Mouse (Mus musculus): ENCODE data around the gene Mxd3. TPM values are rescaled to one million over a fixed set of nuclear protein-coding genes. Genes with fewer than 3 reads are reported as not detected.

Gene Mxd3
- total RNA-seq (2021): 1 to 10 TPM; 1.4 to 2.5 TPM

- peak; percentile 82 to 86 for DNase-seq (ENCODE audit: low spot score in 2 of 2)
- intact Hi-C loops (cut with DNase I): no loop called here
These were observed at the start of gene Mxd3 for GRCm38 (mm10) chr13:55329683-55330566. Gene Mxd3, minus strand, starts transcription at chr13:55329823.

GRCm38 (mm10) chr13:55378907-55379580 lies 49.4 kb upstream of the Mxd3 start:
- intact Hi-C loops (cut with DNase I): no loop called here

GRCm38 (mm10) chr13:55375877-55376276 lies 46.3 kb upstream of the Mxd3 start:
- no peak for DNase-seq (ENCODE audit: low spot score in 2 of 2)
- intact Hi-C loops (cut with DNase I): no loop called here

More at GRCm38 (mm10) chr13:55378907-55379580, 49.4 kb upstream of the Mxd3 start:
- DNase-seq (ENCODE audit: low spot score in 2 of 2): no peak

DNA sequence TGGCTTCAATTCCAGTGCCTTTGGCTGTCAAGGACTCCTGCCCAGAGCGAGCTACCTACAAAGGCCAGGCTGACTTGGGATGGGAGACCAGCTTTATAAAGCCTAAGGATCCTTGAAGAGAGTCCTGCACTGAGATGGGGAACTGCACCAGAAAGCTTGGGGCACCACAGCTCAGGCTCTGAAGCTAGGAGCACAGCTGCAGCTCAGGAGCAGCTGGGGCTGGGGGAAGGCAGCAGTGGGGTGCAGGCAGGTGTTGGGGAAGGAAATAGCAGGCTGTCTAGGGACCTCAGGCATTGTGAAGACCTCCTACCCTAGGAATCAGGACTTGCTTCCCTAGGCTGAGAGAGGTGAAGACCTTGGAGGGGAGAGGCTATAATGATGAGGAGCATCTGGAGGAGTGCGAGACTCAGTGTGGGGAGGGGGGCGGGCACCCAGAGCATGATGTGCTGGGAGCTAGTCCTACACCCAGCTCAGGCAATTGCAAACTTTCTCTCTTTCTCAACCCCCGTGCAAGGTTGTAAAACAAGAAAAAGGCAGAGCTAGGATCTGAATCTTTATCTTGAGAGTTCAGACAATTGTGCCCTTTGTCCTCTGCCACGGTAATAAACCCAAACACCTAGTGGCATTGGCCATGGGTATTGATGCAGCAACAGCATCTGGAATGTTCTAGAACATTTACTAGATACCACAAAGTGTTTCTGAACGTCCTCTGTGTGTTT lies 44.7 kb upstream of the Mxd3 start:
- DNase-seq (ENCODE audit: low spot score in 2 of 2): no peak
- intact Hi-C loops (cut with DNase I): no loop called here

GRCm38 (mm10) chr13:55371740-55372139 lies 42.1 kb upstream of the Mxd3 start:
- intact Hi-C loops (cut with DNase I): no loop called here
- DNase-seq (ENCODE audit: low spot score in 2 of 2): no peak

GRCm38 (mm10) chr13:55371007-55371681 lies 41.5 kb upstream of the Mxd3 start:
- intact Hi-C loops (cut with DNase I): no loop called here
- DNase-seq (ENCODE audit: low spot score in 2 of 2): no peak

GRCm38 (mm10) chr13:55370234-55370633 lies 40.6 kb upstream of the Mxd3 start:
- intact Hi-C loops (cut with DNase I): no loop called here
- no peak for DNase-seq (ENCODE audit: low spot score in 2 of 2)

DNA sequence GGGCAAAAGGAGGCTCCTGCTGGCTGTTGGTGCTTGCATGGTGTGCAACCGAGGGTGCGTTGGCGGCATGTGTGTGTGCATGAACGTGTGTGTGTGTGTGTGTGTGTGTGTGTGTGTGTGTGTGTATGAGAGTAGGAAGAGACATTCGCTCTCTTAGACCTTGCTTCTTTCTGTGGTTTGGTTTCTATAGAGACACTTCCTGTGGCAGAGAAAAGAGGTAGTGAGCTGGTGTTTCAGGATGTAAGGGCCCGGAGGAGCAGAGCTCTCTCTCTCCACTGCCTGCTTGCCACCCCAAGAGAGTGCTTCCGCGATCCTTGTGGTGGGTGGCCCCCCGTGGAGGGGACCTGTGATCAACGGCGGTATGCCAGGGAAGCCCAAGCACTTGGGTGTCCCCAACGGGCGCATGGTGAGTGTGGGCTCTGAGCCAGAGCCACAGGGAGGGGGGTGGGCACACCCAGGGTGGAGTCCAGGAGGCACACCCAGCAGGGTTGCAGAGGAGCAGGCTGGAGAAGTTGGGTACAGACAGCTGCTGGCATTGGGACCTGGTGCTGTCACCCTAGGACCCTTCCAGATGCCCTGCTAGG lies 40.0 kb upstream of the Mxd3 start, which contains the start of gene Rgs14:
TSS of gene Rgs14 (plus strand) at position 202 of the 584 bp plus-strand sequence.
- intact Hi-C loops (cut with DNase I): no loop called here
- peak; percentile 48 to 49 for DNase-seq (ENCODE audit: low spot score in 2 of 2)

GRCm38 (mm10) chr13:55368401-55368800 lies 38.8 kb upstream of the Mxd3 start:
- no peak for DNase-seq (ENCODE audit: low spot score in 2 of 2)
- intact Hi-C loops (cut with DNase I): no loop called here

- intact Hi-C loops (cut with DNase I): no loop called here
- peak; percentile 97 to 98 for DNase-seq (ENCODE audit: low spot score in 2 of 2)
These were observed 32.9 kb upstream of the Mxd3 start, which contains the start of gene Lman2 for GRCm38 (mm10) chr13:55362453-55363060. Gene Lman2, minus strand, starts transcription at chr13:55362783.

DNA sequence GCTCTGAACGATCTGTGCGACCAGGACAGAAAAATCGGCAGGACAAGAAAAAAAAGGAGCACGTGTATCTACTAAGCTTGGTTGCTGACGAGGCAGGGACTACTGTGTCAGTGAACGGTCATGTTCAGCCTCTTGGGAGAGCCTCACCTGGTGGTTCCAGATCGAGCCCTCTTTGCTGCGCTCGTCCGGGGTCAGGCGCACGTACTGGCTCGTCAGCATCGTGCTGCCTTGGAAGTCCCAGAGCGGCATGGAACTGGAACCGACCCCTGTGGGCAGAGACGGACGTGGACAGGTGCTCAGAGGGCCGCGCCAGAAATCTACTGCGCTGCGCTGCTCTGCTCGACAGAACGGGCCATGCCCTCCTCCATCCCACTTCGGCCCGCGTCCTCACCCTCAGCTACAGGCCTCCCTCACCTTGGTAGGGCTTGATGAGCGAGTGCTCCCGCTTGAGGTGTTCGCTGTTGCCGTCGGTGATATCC lies 32.4 kb upstream of the Mxd3 start:
- intact Hi-C loops (cut with DNase I): no loop called here
- no peak for DNase-seq (ENCODE audit: low spot score in 2 of 2)

DNA sequence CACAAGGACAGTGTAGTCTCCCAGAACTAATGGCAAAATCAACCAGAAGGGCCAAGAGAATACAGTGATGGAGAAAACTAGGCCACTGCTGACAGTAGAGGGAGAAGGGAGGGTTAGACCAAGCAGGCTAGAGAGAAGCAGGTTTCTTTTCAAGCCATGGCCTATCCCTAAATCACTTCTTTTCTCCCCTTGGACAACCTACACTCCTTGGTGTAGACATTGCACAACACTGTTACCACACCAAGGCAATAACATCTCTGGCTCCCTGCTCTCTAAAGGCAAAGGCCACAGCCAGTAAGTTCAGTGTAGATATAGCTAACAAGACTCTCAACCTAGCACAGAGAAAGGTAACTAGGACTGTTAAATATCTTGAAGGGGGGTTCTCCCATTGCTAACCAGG lies 31.5 kb upstream of the Mxd3 start:
- no peak for DNase-seq (ENCODE audit: low spot score in 2 of 2)
- intact Hi-C loops (cut with DNase I): no loop called here

DNA sequence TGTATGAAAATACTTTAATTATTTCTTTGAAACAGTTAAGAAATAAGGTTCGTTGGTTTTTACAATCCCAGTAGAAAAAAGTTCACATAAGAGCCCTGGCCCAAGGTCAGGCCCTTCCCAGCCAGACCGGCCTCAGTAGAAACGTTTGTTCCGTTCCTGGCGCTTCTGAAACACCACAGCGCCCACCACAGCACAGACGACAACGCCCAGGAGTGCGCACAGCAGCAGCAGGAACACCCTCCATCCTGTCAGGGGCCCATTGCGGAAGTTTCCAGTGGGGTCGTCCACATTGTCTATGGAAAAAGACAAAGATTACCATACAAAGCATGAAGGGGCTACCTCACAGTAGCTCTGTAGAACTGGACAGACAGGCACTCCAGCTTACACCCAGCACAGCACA lies 17.1 kb upstream of the Mxd3 start:
- intact Hi-C loops (cut with DNase I): no loop called here
- no peak for DNase-seq (ENCODE audit: low spot score in 2 of 2)

GRCm38 (mm10) chr13:55344286-55344685 lies 14.7 kb upstream of the Mxd3 start:
- peak in 1 of 2 experiments; percentile 49 for DNase-seq (ENCODE audit: low spot score in 2 of 2)
- intact Hi-C loops (cut with DNase I): no loop called here

DNA sequence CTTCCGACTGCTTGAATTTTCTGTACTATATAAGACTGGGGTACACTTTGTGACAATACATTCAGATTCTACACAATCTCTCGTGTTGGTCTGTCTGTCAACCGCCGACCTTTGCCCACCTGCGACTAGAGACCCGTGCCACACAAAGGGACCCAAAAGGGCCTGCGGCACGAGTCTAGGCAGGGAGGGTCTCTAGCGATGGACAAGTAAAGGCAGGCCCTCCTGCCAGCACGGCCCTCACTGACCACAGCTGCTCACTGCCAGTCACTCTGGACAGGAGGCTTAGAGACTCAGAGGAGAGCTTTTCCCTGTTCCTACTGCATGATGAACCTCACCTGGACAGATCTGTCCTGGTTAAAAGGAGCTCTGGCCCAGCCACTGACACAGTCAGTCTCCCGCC lies 12.8 kb upstream of the Mxd3 start:
- DNase-seq (ENCODE audit: low spot score in 2 of 2): no peak
- intact Hi-C loops (cut with DNase I): no loop called here

GRCm38 (mm10) chr13:55339259-55339658 lies 9.6 kb upstream of the Mxd3 start:
- intact Hi-C loops (cut with DNase I): no loop called here
- no peak for DNase-seq (ENCODE audit: low spot score in 2 of 2)

GRCm38 (mm10) chr13:55338131-55339054 lies 8.8 kb upstream of the Mxd3 start:
- intact Hi-C loops (cut with DNase I): no loop called here

More at GRCm38 (mm10) chr13:55338131-55339054, 8.8 kb upstream of the Mxd3 start:
- DNase-seq (ENCODE audit: low spot score in 2 of 2): no peak
